Mouse (Mus musculus) limb, embryonic 14.5 days (tissue): ENCODE data around the gene Slc6a1. TPM values are rescaled to one million over a fixed set of nuclear protein-coding genes. Genes with fewer than 3 reads are reported as not detected.

Experiments
- ATAC-seq: fragments of 200-750 bp; cut with Nextera tagmentation; 2 replicates; pipeline ENCODE4 v1.8.0; 2017; ENCODE audit warnings: low read depth, moderate number of reproducible peaks, moderate TSS enrichment; ENCODE audit not compliant: low FRiP score
- DNase-seq: peaks from one replicate; pipeline ENCODE4 v3.0.0-alpha.2; 2015; ENCODE audit warnings: low spot score
- H3K27ac ChIP-seq: fragments of 300-500 bp; sonication (generic); replicated peaks from 2 replicates; pipeline ENCODE4 v1.5.1; 2014; ENCODE audit warnings: low read depth, mild to moderate bottlenecking, low read length, moderate library complexity, mixed read lengths
- H3K27me3 ChIP-seq: fragments of 300-500 bp; sonication (generic); 2 replicates; pipeline ENCODE4 v1.6.1; 2014; ENCODE audit warnings: low read length, mixed read lengths; ENCODE audit not compliant: control insufficient read depth, insufficient read depth
- H3K36me3 ChIP-seq: fragments of 300-500 bp; sonication (generic); 2 replicates; pipeline ENCODE4 v1.6.1; 2014; ENCODE audit warnings: mild to moderate bottlenecking, low read length, moderate library complexity, mixed read lengths; ENCODE audit not compliant: control insufficient read depth, insufficient read depth
- H3K4me1 ChIP-seq: fragments of 300-500 bp; sonication (generic); 2 replicates; pipeline ENCODE4 v1.6.1; 2014; ENCODE audit warnings: antibody characterized with exemption, low read length, mixed read lengths; ENCODE audit not compliant: control insufficient read depth, insufficient read depth
- H3K4me2 ChIP-seq: fragments of 300-500 bp; sonication (generic); replicated peaks from 2 replicates; pipeline ENCODE4 v1.6.1; 2014; ENCODE audit warnings: low read depth, mild to moderate bottlenecking, low read length, moderate library complexity; ENCODE audit not compliant: severe bottlenecking
- H3K4me3 ChIP-seq: fragments of 300-500 bp; sonication (generic); replicated peaks from 2 replicates; pipeline ENCODE4 v1.5.1; 2014; ENCODE audit warnings: low read length
- H3K9ac ChIP-seq: fragments of 300-500 bp; sonication (generic); 2 replicates; pipeline ENCODE4 v1.6.1; 2014; ENCODE audit warnings: mild to moderate bottlenecking, low read depth, low read length, moderate library complexity; ENCODE audit not compliant: severe bottlenecking
- H3K9me3 ChIP-seq: fragments of 300-500 bp; sonication (generic); 2 replicates; pipeline ENCODE4 v1.6.1; 2016; ENCODE audit warnings: low read length; ENCODE audit not compliant: control insufficient read depth
- POLR2A ChIP-seq: fragments of 200-500 bp; IDR thresholded peaks from 2 replicates; pipeline ENCODE4 v1.8.0; 2012; ENCODE audit warnings: inconsistent platforms, mild to moderate bottlenecking, moderate library complexity, borderline replicate concordance; ENCODE audit not compliant: insufficient read depth, insufficient read length; ENCODE audit errors: extremely low read depth
- WGBS: fragments of 180-500 bp; shearing (Covaris S2); extraction: QIAGEN DNeasy Blood & Tissue Kit; methylation state at CpG from one replicate; pipeline ENCODE4 v1.1.7; 2014; 5-methylcytosine and 5-hydroxymethylcytosine counted together
- polyA plus RNA-seq, 2 experiments: library from polyadenylated mRNA; depleted of rRNA in 1 of 2; stranded (reverse) in 1 of 2; unstranded in 1 of 2; fragments of >200 nt; fragmentation: Nextera tagmentation in 1 of 2; extraction: Ambion mirVana in 1 of 2; gene quantifications; 2 replicates each; pipeline versions ENCODE4 v1.2.1 to v1.2.3; 2012 to 2014

Slc6a1 gene
- polyA plus RNA-seq, 2 experiments, result 0.08 to 0.77 TPM

DNA sequence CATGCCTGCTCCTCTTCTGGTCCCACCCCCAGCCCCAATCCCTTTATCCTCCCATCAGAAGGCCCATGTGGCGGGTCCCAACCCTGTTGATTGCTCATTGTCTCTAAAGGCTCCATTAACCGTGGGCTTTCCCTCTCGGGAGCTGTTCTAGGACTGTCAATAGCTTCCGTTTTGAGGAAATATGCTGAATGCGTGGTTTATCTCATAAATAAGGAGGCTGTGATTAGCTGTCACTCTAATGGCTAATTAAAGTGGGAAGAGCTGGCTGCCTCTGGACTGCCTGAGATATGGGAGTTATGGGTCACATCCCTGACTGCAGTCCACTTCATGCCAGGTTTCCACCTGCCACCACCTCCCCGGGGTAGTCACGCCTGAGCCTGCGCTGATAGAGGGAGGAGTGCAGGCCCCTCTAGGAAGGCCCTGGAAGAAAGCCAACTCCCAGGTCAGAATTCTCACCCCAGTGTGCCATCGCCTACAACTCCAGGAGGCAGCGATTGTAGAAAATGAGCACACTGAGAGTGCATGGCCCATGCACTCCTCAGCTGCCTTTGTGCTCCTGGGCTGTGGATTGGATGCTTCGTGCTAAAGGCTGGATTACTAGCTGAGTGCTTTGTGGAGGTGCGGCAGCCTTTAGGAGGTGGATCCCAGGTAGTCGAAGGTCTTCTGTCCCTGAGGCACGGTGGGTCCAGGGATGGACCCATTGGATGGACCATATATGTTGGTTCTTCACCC, 8.3 kb upstream of the Slc6a1 start:
- Histone ChIP-seq H3K9me3 (no peaks in the 10 kb centered on the region), H3K9ac (no peak overlapping the region), H3K27ac (no peak overlapping the region), H3K4me3 (no peak overlapping the region), H3K27me3 (no peaks in the 10 kb centered on the region), H3K36me3 (no peaks in the 10 kb centered on the region), H3K4me1 (no peaks in the 10 kb centered on the region), H3K4me2 (no peak overlapping the region)
- WGBS, result 60% methylated on average over 14 of the region's 14 CpGs
- no peak for DNase-seq
- no peak for TF ChIP-seq POLR2A
- no peak for ATAC-seq

DNA sequence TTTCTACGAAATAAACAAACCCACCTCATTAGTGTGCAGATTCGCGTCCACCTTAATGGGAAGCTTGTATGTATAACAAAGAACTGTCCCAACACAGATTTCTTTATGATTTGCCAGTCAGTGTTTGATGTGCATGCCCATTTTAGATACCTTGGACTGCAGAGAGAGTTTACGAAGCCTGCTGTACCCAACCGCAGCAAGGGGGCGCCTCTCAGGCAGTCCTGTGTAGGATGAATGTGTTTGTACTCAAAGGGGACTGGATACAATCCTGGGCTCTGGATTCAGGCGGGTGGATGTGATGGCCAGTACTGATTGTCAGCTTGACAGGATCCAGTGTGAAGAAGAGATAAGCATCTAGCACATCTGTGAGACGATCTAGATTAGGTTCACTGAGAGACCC, 6.6 kb upstream of the Slc6a1 start:
- no peaks in the 10 kb centered on the region for H3K36me3 ChIP-seq
- no peak overlapping the region for H3K9ac ChIP-seq
- DNase-seq, result no peak
- H3K9me3 ChIP-seq, result no peaks in the 10 kb centered on the region
- no peak overlapping the region for H3K27ac ChIP-seq
- no peak for TF ChIP-seq POLR2A
- H3K4me1 ChIP-seq, result no peaks in the 10 kb centered on the region
- no peaks in the 10 kb centered on the region for H3K27me3 ChIP-seq
- no peak overlapping the region for H3K4me2 ChIP-seq
- no peak overlapping the region for H3K4me3 ChIP-seq
- 57% methylated on average over 8 of the region's 8 CpGs for WGBS
- no peak for ATAC-seq

DNA sequence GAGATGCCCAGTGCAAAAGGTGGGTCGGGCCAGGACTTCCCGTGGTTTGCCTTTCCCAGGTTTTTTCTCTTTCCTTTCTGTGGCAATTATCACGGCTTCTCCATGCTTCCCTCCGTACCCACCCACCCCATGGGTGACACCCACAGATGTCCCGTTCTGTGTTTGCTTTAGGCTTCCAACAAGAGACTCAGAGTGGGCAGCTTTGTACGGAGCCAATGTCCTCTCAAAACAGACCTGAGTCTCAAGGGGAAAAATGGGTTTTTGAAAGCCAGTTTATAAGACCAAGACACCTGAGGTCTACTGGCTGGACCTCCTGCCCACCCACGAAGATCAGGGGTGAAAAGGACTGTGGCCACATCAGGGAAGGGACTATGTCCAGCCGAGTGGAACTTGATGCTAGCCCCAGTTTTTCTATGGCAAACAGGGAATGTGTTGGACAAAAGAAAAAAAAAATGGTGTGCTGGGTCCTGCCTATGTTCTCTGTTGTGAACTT, 889 bp downstream of the Slc6a1 start:
- no peaks in the 10 kb centered on the region for H3K4me1 ChIP-seq
- no peaks in the 10 kb centered on the region for H3K36me3 ChIP-seq
- H3K9ac ChIP-seq, result no peak overlapping the region
- peaks cover 58% of the 10 kb centered on the region for H3K27me3 ChIP-seq
- H3K4me2 ChIP-seq, result no peak overlapping the region
- no peak for TF ChIP-seq POLR2A
- H3K9me3 ChIP-seq, result no peaks in the 10 kb centered on the region
- H3K4me3 ChIP-seq, result no peak overlapping the region
- WGBS, result 20% methylated on average over 8 of the region's 8 CpGs
- no peak for ATAC-seq
- DNase-seq, result no peak
- H3K27ac ChIP-seq, result no peak overlapping the region

DNA sequence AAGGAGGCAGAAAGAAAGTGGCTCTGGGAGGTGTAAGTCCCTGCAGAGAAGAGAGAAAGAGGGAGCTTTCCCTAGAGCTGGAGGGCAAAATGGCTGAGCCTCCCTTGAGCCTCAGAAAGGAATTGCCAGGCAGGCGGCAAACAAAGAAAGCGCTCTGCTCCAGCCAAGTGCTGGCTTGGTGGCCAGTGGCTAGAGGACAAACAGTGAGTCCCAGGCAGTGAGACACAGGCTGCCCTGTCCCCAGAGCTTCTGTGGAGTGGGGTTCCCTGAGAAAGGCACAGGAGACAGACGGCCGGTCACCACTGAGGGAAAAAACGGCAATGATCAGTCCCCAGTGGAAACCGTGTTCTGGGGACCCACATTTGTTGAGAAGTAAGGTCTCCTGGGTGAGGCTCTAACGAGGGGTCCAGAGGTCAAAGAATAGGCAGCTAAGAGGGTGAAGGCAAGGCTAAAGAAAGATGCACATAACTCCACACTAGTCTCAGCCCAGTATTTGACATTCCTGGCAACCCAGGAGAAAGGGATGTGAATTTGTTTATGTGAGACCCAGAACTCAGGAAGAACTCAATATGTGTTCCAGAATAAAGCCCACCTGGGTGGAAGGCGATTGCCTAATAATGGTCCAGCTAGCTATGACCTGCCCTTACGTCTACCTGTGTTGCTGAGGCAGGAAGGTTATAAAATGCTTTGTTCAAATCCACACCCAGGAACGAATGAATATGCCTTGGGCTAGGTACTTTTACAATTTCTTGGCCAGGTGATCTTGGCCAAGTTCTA, 1.7 kb downstream of the Slc6a1 start:
- no peaks in the 10 kb centered on the region for H3K9me3 ChIP-seq
- no peak overlapping the region for H3K4me3 ChIP-seq
- no peak for TF ChIP-seq POLR2A
- ATAC-seq (no peak), DNase-seq (no peak)
- H3K27ac ChIP-seq, result no peak overlapping the region
- peaks cover 62% of the 10 kb centered on the region for H3K27me3 ChIP-seq
- no peaks in the 10 kb centered on the region for H3K4me1 ChIP-seq
- 57% methylated on average over 10 of the region's 10 CpGs for WGBS
- no peak overlapping the region for H3K9ac ChIP-seq
- no peak overlapping the region for H3K4me2 ChIP-seq
- H3K36me3 ChIP-seq, result no peaks in the 10 kb centered on the region

DNA sequence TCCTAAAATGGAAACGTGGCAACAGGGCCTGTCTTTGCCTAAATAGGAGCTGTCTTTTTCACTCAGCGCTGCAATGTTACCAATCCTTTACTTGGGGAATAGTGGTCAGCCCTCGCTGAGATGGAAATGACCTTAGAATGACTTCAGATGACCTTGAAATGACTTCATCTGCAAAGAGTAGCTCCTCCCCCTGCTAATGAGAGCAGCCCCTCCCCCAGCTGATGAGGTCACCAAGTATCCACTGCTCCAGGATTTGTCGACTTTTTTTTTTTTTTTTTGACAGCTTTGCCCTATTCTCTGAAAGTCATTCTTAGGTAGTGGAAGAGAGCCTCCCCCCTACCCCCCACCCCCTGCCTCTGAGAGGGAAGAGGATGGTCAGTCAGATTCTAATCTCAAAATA, 3.0 kb downstream of the Slc6a1 start:
- no peak for TF ChIP-seq POLR2A
- no peaks in the 10 kb centered on the region for H3K36me3 ChIP-seq
- 37% methylated on average over 4 of the region's 4 CpGs for WGBS
- no peak for DNase-seq
- no peaks in the 10 kb centered on the region for H3K4me1 ChIP-seq
- ATAC-seq, result no peak
- no peak overlapping the region for H3K4me2 ChIP-seq
- no peak overlapping the region for H3K27ac ChIP-seq
- H3K9me3 ChIP-seq, result no peaks in the 10 kb centered on the region
- H3K4me3 ChIP-seq, result no peak overlapping the region
- peaks cover 62% of the 10 kb centered on the region for H3K27me3 ChIP-seq
- no peak overlapping the region for H3K9ac ChIP-seq
